Mouse (Mus musculus) liver, adult 2 months (tissue): ENCODE results near the gene Gp1ba.

Source experiments
- CTCF ChIP-seq: fragments of 200-500 bp; IDR thresholded peaks from 2 replicates; pipeline ENCODE4 v1.5.1; 2011; ENCODE audit warnings: low read depth, low read length, control low read depth
- POLR2A ChIP-seq: fragments of 200-500 bp; IDR thresholded peaks from 2 replicates; pipeline ENCODE4 v1.6.1; 2011; ENCODE audit warnings: low read length, control low read depth; ENCODE audit not compliant: insufficient read depth; ENCODE audit errors: extremely low read depth

DNA sequence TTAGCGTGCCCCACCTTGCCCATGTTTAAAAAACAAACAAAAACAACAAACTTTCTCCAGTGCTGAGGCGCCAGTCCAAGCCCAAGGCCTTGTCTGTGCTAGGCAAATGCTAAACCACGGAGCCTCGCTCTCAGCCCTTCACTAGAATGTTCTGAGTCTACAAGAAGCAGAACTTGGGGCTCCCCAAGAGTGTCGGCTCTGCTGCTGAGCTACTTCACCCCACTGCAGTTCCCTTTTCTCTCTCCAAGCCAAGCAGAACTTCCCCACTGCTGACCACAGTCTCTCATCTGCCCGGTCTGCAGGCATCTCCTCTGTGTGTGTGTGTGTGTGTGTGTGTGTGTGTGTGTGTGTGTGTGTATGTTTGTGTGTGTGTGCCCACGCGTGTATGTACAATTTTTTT lies 41.0 kb downstream of the Gp1ba start:
- TF ChIP-seq POLR2A (no peak), CTCF (no peak)
